Mouse (Mus musculus): ENCODE measurements around the gene Cript. TPM values are rescaled to one million over a fixed set of nuclear protein-coding genes. Genes with fewer than 3 reads are reported as not detected.

Cript gene
- 209 and 213 TPM in 2 replicates for polyA plus RNA-seq (2015; fragmentation: Nextera tagmentation; extraction: Ambion mirVana)

GRCm38 (mm10) chr17:87025269-87025949 is at the start of gene Cript, which contains the start of gene Pigf:
Gene Cript, plus strand, starts transcription at chr17:87025550.
Gene Pigf, minus strand, starts transcription at chr17:87025406.
- Histone ChIP-seq H3K27me3 (ENCODE audit: control insufficient read depth, insufficient read depth, low read depth, low read length) (no peaks in the 10 kb centered on the region), H3K27ac (ENCODE audit: low read length) (peak within 1 kb of the TSS; percentile 63), H3K4me1 (ENCODE audit: control insufficient read depth, insufficient read depth, low read length) (peaks cover 17% of the 10 kb centered on the region), H3K9ac (ENCODE audit: low read depth, low read length) (peak within 1 kb of the TSS; percentile 78), H3K4me3 (ENCODE audit: low read depth, low read length) (peak within 1 kb of the TSS; percentile 77), H3K4me2 (ENCODE audit: low read length) (peak within 1 kb of the TSS; percentile 82), H3K36me3 (ENCODE audit: control insufficient read depth, insufficient read depth, low read length) (peaks cover 2% of the 10 kb centered on the region; the same call in 1 of the 2 replicates), H3K9me3 (replicated peaks; ENCODE audit: control insufficient read depth, low read length, poor library complexity, severe bottlenecking) (no peaks in the 10 kb centered on the region)
- ATAC-seq: peak; percentile 99
- under 1% methylated on average over 43 of the region's 43 CpGs for WGBS

- no peak for ATAC-seq
- no peaks in the 10 kb centered on the region for H3K27me3 ChIP-seq (ENCODE audit: control insufficient read depth, insufficient read depth, low read depth, low read length)
- H3K4me3 ChIP-seq (ENCODE audit: low read depth, low read length): no peak overlapping the region
- H3K9ac ChIP-seq (ENCODE audit: low read depth, low read length): no peak overlapping the region
- H3K4me2 ChIP-seq (ENCODE audit: low read length): no peak overlapping the region
- no peaks in the 10 kb centered on the region for H3K9me3 ChIP-seq (replicated peaks; ENCODE audit: control insufficient read depth, low read length, poor library complexity, severe bottlenecking)
- no peaks in the 10 kb centered on the region for H3K4me1 ChIP-seq (ENCODE audit: control insufficient read depth, insufficient read depth, low read length)
- WGBS: 88% methylated on average over 10 of the region's 10 CpGs
- H3K36me3 ChIP-seq (ENCODE audit: control insufficient read depth, insufficient read depth, low read length): no peaks in the 10 kb centered on the region
- no peak overlapping the region for H3K27ac ChIP-seq (ENCODE audit: low read length)
These were observed 49.0 kb upstream of the Cript start for GRCm38 (mm10) chr17:86976387-86976786.

- H3K4me2 ChIP-seq (ENCODE audit: low read length): no peak overlapping the region
- H3K27ac ChIP-seq (ENCODE audit: low read length): no peak overlapping the region
- no peak for ATAC-seq
- H3K27me3 ChIP-seq (ENCODE audit: control insufficient read depth, insufficient read depth, low read depth, low read length): no peaks in the 10 kb centered on the region
- H3K9me3 ChIP-seq (replicated peaks; ENCODE audit: control insufficient read depth, low read length, poor library complexity, severe bottlenecking): no peaks in the 10 kb centered on the region
- H3K4me1 ChIP-seq (ENCODE audit: control insufficient read depth, insufficient read depth, low read length): no peaks in the 10 kb centered on the region
- no peak overlapping the region for H3K4me3 ChIP-seq (ENCODE audit: low read depth, low read length)
- WGBS: 88% methylated on average over 6 of the region's 6 CpGs
- H3K9ac ChIP-seq (ENCODE audit: low read depth, low read length): no peak overlapping the region
- no peaks in the 10 kb centered on the region for H3K36me3 ChIP-seq (ENCODE audit: control insufficient read depth, insufficient read depth, low read length)
These were observed 46.9 kb upstream of the Cript start for GRCm38 (mm10) chr17:86978496-86978895.

- Histone ChIP-seq H3K4me2 (ENCODE audit: low read length) (no peak overlapping the region), H3K27me3 (ENCODE audit: control insufficient read depth, insufficient read depth, low read depth, low read length) (no peaks in the 10 kb centered on the region), H3K4me1 (ENCODE audit: control insufficient read depth, insufficient read depth, low read length) (no peaks in the 10 kb centered on the region; the same call in 1 of the 2 replicates), H3K9ac (ENCODE audit: low read depth, low read length) (no peak overlapping the region), H3K9me3 (replicated peaks; ENCODE audit: control insufficient read depth, low read length, poor library complexity, severe bottlenecking) (no peaks in the 10 kb centered on the region), H3K36me3 (ENCODE audit: control insufficient read depth, insufficient read depth, low read length) (no peaks in the 10 kb centered on the region), H3K27ac (ENCODE audit: low read length) (no peak overlapping the region), H3K4me3 (ENCODE audit: low read depth, low read length) (no peak overlapping the region)
- 100% methylated on average over 1 of the region's 1 CpGs for WGBS
- ATAC-seq: no peak
These were observed 44.1 kb upstream of the Cript start for GRCm38 (mm10) chr17:86981205-86981604.

GRCm38 (mm10) chr17:86981701-86982100 is 43.6 kb upstream of the Cript start:
- 98% methylated on average over 2 of the region's 2 CpGs for WGBS

GRCm38 (mm10) chr17:86982497-86982896 is 42.9 kb upstream of the Cript start:
- no peak overlapping the region for H3K27ac ChIP-seq (ENCODE audit: low read length)
- no peak overlapping the region for H3K4me3 ChIP-seq (ENCODE audit: low read depth, low read length)
- H3K4me1 ChIP-seq (ENCODE audit: control insufficient read depth, insufficient read depth, low read length): peaks cover 5% of the 10 kb centered on the region; the same call in 1 of the 2 replicates
- no peak for ATAC-seq
- no peaks in the 10 kb centered on the region for H3K27me3 ChIP-seq (ENCODE audit: control insufficient read depth, insufficient read depth, low read depth, low read length)
- H3K36me3 ChIP-seq (ENCODE audit: control insufficient read depth, insufficient read depth, low read length): no peaks in the 10 kb centered on the region
- no peak overlapping the region for H3K9ac ChIP-seq (ENCODE audit: low read depth, low read length)
- WGBS: 64% methylated on average over 9 of the region's 9 CpGs
- H3K9me3 ChIP-seq (replicated peaks; ENCODE audit: control insufficient read depth, low read length, poor library complexity, severe bottlenecking): no peaks in the 10 kb centered on the region
- no peak overlapping the region for H3K4me2 ChIP-seq (ENCODE audit: low read length)

More at GRCm38 (mm10) chr17:86981701-86982100, 43.6 kb upstream of the Cript start:
- no peak overlapping the region for H3K27ac ChIP-seq (ENCODE audit: low read length)
- H3K4me2 ChIP-seq (ENCODE audit: low read length): no peak overlapping the region
- H3K4me3 ChIP-seq (ENCODE audit: low read depth, low read length): no peak overlapping the region
- ATAC-seq: no peak
- no peaks in the 10 kb centered on the region for H3K9me3 ChIP-seq (replicated peaks; ENCODE audit: control insufficient read depth, low read length, poor library complexity, severe bottlenecking)
- peaks cover 5% of the 10 kb centered on the region; the same call in 1 of the 2 replicates for H3K4me1 ChIP-seq (ENCODE audit: control insufficient read depth, insufficient read depth, low read length)
- no peak overlapping the region for H3K9ac ChIP-seq (ENCODE audit: low read depth, low read length)
- H3K27me3 ChIP-seq (ENCODE audit: control insufficient read depth, insufficient read depth, low read depth, low read length): no peaks in the 10 kb centered on the region
- no peaks in the 10 kb centered on the region for H3K36me3 ChIP-seq (ENCODE audit: control insufficient read depth, insufficient read depth, low read length)

- Histone ChIP-seq H3K36me3 (ENCODE audit: control insufficient read depth, insufficient read depth, low read length) (no peaks in the 10 kb centered on the region), H3K27me3 (ENCODE audit: control insufficient read depth, insufficient read depth, low read depth, low read length) (no peaks in the 10 kb centered on the region), H3K9ac (ENCODE audit: low read depth, low read length) (0 out of 2 replicates have a peak overlapping the region, but pooled peaks have one; percentile 1), H3K4me2 (ENCODE audit: low read length) (no peak overlapping the region), H3K4me3 (ENCODE audit: low read depth, low read length) (no peak overlapping the region), H3K27ac (ENCODE audit: low read length) (0 out of 2 replicates have a peak overlapping the region, but pooled peaks have one; percentile 0), H3K4me1 (ENCODE audit: control insufficient read depth, insufficient read depth, low read length) (peaks cover 5% of the 10 kb centered on the region; the same call in 1 of the 2 replicates), H3K9me3 (replicated peaks; ENCODE audit: control insufficient read depth, low read length, poor library complexity, severe bottlenecking) (no peaks in the 10 kb centered on the region)
- ATAC-seq: 0 out of 2 replicates have a peak, but pooled peaks have one; percentile 19
- WGBS: 21% methylated on average over 17 of the region's 17 CpGs
These were observed 38.8 kb upstream of the Cript start for GRCm38 (mm10) chr17:86986449-86987138.

- Histone ChIP-seq H3K36me3 (ENCODE audit: control insufficient read depth, insufficient read depth, low read length) (no peaks in the 10 kb centered on the region), H3K4me3 (ENCODE audit: low read depth, low read length) (no peak overlapping the region), H3K4me2 (ENCODE audit: low read length) (no peak overlapping the region), H3K9me3 (replicated peaks; ENCODE audit: control insufficient read depth, low read length, poor library complexity, severe bottlenecking) (no peaks in the 10 kb centered on the region), H3K4me1 (ENCODE audit: control insufficient read depth, insufficient read depth, low read length) (peaks cover 5% of the 10 kb centered on the region; the same call in 1 of the 2 replicates), H3K27me3 (ENCODE audit: control insufficient read depth, insufficient read depth, low read depth, low read length) (no peaks in the 10 kb centered on the region), H3K27ac (ENCODE audit: low read length) (no peak overlapping the region), H3K9ac (ENCODE audit: low read depth, low read length) (no peak overlapping the region)
- WGBS: 66% methylated on average over 5 of the region's 5 CpGs
- no peak for ATAC-seq
These were observed 37.2 kb upstream of the Cript start for GRCm38 (mm10) chr17:86988161-86988560.

All from midbrain, embryonic 16.5 days (tissue).